Mouse (Mus musculus): Measurements from ENCODE around the gene Gm20388. TPM values are rescaled to one million over a fixed set of nuclear protein-coding genes. Genes with fewer than 3 reads are reported as not detected.
"Not testable (repeated sequence)": the region's sequence is repeated elsewhere in the genome, so short reads cannot be mapped to it uniquely, and the experiment has no call there.

Gm20388 gene
- polyA plus RNA-seq, 1 experiment from 2014 or later: 47.1 TPM

- H3K36me3 ChIP-seq (ENCODE audit: inconsistent target): no peaks in the 10 kb centered on the region
- 95% methylated on average over 8 of the region's 8 CpGs for WGBS (ENCODE audit: missing documents)
- H3K79me2 ChIP-seq (ENCODE audit: inconsistent target): no peaks in the 10 kb centered on the region
- H3K4me3 ChIP-seq (ENCODE audit: inconsistent target): no peak overlapping the region
- no peak overlapping the region for H3K27ac ChIP-seq
Observed at GRCm38 (mm10) chr8:124152771-124153170, 4242.1 kb downstream of the Gm20388 start.

DNA sequence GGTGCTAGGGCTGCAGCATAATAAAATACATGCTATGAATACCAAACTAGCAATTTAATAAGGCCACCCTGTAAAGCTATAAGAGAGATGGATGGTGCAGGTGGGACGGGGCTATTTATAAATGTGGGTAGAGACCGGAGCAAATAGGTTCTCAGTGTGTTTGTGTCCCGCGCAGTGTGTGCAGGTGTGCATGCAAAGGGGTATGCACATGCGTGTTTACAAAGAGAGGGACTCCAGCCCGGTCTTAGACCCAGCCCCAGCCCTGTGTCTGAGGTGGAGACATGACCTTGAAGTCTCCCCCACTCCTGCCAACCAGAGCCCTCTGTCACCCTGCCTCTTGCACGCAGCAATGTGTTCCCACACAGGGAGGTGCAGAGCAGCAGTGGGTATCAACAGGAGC is 4245.7 kb downstream of the Gm20388 start:
- Histone ChIP-seq H3K4me3 (ENCODE audit: inconsistent target) (no peak overlapping the region), H3K36me3 (ENCODE audit: inconsistent target) (no peaks in the 10 kb centered on the region), H3K27ac (no peak overlapping the region), H3K79me2 (ENCODE audit: inconsistent target) (no peaks in the 10 kb centered on the region)
- 92% methylated on average over 7 of the region's 7 CpGs for WGBS (ENCODE audit: missing documents)

DNA sequence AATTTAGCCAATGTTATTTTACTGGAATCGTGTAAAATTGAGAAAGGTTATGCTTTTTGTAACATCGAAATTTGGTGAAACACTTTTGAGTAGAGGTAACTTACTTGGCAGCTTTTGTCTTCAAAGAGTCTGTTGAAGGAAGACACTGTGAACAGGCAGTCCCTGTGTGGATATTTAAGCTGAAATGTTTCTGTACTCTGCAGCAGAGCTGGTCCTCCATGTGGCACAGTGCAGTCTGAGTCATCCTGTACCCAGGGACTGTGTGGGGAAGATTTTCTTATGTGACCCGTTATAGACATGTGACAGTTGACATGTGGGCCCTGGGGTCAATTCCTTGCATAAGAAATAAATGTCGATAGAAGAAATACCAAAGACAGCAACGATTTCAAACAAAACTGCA is 4251.0 kb downstream of the Gm20388 start:
- Histone ChIP-seq H3K79me2 (ENCODE audit: inconsistent target) (no peaks in the 10 kb centered on the region), H3K36me3 (ENCODE audit: inconsistent target) (no peaks in the 10 kb centered on the region), H3K27ac (no peak overlapping the region), H3K4me3 (ENCODE audit: inconsistent target) (no peak overlapping the region)
- WGBS (ENCODE audit: missing documents): 84% methylated on average over 5 of the region's 5 CpGs

GRCm38 (mm10) chr8:124163258-124163657 is 4252.6 kb downstream of the Gm20388 start:
- Histone ChIP-seq H3K36me3 (ENCODE audit: inconsistent target) (no peaks in the 10 kb centered on the region), H3K27ac (no peak overlapping the region), H3K4me3 (ENCODE audit: inconsistent target) (no peak overlapping the region), H3K79me2 (ENCODE audit: inconsistent target) (no peaks in the 10 kb centered on the region)
- WGBS (ENCODE audit: missing documents): 95% methylated on average over 5 of the region's 5 CpGs

GRCm38 (mm10) chr8:124169749-124170148 is 4259.1 kb downstream of the Gm20388 start:
- H3K4me3 ChIP-seq (ENCODE audit: inconsistent target): no peak overlapping the region
- 95% methylated on average over 7 of the region's 7 CpGs for WGBS (ENCODE audit: missing documents)

DNA sequence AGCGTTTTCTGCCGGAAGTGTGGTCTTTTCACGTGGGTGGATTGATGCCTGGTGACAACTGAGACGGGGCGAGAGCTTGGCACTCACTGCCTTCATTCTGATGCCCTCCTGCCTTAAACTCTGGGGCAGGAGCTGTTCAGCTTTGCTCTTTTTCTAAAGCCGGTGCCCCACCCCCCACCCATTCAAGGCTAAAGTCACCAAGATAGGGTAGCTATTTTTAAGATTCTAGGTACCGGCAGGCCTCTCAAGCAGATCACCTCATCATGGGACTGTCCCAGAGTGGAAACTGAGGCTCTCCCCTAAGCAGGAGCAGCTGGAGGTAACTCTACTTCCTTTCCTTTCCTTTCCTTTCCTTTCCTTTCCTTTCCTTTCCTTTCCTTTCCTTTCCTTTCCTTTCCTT is 4260.0 kb downstream of the Gm20388 start:
- Histone ChIP-seq H3K4me3 (ENCODE audit: inconsistent target) (no peak overlapping the region), H3K79me2 (ENCODE audit: inconsistent target) (no peaks in the 10 kb centered on the region), H3K27ac (no peak overlapping the region), H3K36me3 (ENCODE audit: inconsistent target) (no peaks in the 10 kb centered on the region)
- 83% methylated on average over 7 of the region's 7 CpGs for WGBS (ENCODE audit: missing documents)

More at GRCm38 (mm10) chr8:124169749-124170148, 4259.1 kb downstream of the Gm20388 start:
- H3K27ac ChIP-seq: no peak overlapping the region
- no peaks in the 10 kb centered on the region for H3K79me2 ChIP-seq (ENCODE audit: inconsistent target)
- no peaks in the 10 kb centered on the region for H3K36me3 ChIP-seq (ENCODE audit: inconsistent target)

DNA sequence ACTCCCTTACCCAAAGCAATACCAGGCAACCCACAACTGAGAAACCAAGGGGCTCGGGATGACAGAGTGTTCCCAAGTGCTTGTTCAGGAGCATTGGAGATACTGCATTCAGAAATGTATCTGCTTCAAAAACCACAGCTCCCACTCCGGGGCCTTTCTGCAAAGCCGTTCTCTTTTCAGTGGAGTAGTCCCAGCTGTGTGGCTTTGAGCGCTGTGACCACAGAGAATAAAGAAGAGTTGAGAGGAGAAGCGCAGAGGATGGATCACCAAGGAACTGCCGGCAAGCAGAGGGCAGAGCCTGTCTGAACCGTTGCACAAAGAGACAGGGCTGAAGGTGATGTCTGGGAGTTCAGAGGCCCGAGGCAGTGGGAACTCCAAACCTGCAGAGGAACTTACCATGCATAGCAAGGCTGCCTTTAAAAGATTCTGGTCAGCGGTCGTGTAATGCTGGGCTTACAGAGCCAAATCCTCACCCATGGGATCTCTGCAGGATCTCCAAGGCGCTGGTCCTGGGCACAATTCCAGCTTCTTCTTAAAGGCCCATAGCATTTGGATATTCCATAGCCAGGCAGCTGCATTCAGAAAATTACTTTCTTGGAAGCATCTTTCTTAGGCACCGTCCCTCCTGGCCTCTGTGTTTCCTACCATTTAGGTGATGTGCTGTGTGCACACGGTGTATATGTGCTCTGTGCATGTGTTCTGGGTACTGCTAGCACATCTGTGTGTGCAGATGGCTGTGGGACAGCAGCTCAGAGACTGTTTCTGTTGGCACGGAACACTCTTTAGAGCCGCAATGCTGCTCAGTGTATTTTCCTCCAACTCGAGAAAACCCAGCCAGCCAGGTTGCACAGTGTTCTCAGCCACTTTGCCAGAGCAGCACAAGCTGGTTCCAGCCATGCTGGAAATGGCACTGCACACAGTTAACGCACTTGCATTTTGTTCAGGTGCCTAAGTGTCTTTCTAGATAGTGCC is 4261.2 kb downstream of the Gm20388 start:
- WGBS (ENCODE audit: missing documents): 74% methylated on average over 17 of the region's 17 CpGs
- no peaks in the 10 kb centered on the region for H3K79me2 ChIP-seq (ENCODE audit: inconsistent target)
- no peaks in the 10 kb centered on the region for H3K36me3 ChIP-seq (ENCODE audit: inconsistent target)
- no peak overlapping the region for H3K4me3 ChIP-seq (ENCODE audit: inconsistent target)
- no peak overlapping the region for H3K27ac ChIP-seq

GRCm38 (mm10) chr8:124173688-124174087 is 4263.0 kb downstream of the Gm20388 start:
- H3K27ac ChIP-seq: no peak overlapping the region

GRCm38 (mm10) chr8:124176133-124176532 is 4265.5 kb downstream of the Gm20388 start:
- 92% methylated on average over 6 of the region's 6 CpGs for WGBS (ENCODE audit: missing documents)
- no peak overlapping the region for H3K4me3 ChIP-seq (ENCODE audit: inconsistent target)
- no peaks in the 10 kb centered on the region for H3K36me3 ChIP-seq (ENCODE audit: inconsistent target)
- no peak overlapping the region for H3K27ac ChIP-seq
- H3K79me2 ChIP-seq (ENCODE audit: inconsistent target): no peaks in the 10 kb centered on the region

More at GRCm38 (mm10) chr8:124173688-124174087, 4263.0 kb downstream of the Gm20388 start:
- no peaks in the 10 kb centered on the region for H3K79me2 ChIP-seq (ENCODE audit: inconsistent target)
- no peak overlapping the region for H3K4me3 ChIP-seq (ENCODE audit: inconsistent target)
- H3K36me3 ChIP-seq (ENCODE audit: inconsistent target): no peaks in the 10 kb centered on the region
- WGBS (ENCODE audit: missing documents): 85% methylated on average over 4 of the region's 4 CpGs

DNA sequence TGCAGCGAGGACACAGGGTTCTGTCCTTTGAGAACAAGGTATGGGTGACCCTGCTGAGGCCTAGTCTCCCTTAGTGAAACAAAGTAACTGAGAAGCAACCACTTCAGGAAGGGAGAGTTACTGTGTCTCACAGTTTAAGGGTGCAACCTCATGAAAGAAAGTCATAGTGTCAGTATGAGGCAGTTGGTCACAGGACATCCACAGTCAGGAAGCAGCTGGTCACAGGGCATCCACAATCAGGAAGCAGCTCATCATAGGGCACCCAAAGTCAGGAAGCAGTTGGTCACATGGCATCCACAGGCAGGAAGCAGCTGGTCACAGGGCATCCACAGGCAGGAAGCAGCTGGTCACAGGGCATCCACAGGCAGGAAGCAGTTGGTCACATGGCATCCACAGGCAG is 4266.5 kb downstream of the Gm20388 start:
- not testable (repeated sequence) for H3K27ac ChIP-seq; H3K4me3 ChIP-seq (ENCODE audit: inconsistent target); H3K36me3 ChIP-seq (ENCODE audit: inconsistent target); H3K79me2 ChIP-seq (ENCODE audit: inconsistent target)
- WGBS (ENCODE audit: missing documents): 100% methylated on average over 1 of the region's 1 CpGs

DNA sequence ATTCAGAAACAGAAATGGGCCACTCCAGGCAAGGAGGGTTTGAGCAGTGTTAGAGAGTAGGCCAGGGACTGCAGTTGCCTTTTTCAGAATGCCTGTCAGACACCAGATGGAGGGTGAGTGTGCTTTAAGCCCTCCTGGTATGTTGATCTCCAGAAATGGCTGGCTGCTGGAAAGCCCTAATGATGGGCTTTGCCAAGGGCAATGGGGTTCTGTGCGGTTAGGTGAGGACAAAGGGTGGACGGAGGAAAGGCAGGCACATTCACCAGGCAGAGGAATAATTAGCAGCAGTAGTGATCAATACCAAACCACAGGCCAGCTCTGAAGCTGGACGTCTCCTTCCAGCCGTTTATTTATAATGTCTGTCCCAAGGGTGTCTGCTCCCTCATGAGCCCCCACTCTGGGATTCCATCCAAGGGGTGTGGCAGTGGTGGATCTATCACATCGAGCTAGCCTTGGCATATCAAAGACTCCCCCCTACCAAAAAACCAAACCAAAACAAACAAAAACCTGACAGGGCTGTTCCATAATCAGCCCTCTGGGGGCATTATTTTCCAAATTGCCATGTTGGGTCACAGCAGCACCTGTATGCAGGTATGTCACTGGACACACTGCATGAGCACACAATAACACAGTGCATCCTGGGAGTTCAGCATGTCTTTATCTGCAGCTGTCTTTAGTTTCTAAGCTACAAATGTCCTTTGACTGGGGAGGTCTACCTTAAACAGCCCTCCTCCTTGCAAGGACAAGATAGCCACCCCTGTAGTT is 4270.2 kb downstream of the Gm20388 start:
- H3K36me3 ChIP-seq (ENCODE audit: inconsistent target): no peaks in the 10 kb centered on the region
- no peak overlapping the region for H3K4me3 ChIP-seq (ENCODE audit: inconsistent target)
- H3K79me2 ChIP-seq (ENCODE audit: inconsistent target): no peaks in the 10 kb centered on the region
- 95% methylated on average over 5 of the region's 5 CpGs for WGBS (ENCODE audit: missing documents)
- H3K27ac ChIP-seq: no peak overlapping the region

DNA sequence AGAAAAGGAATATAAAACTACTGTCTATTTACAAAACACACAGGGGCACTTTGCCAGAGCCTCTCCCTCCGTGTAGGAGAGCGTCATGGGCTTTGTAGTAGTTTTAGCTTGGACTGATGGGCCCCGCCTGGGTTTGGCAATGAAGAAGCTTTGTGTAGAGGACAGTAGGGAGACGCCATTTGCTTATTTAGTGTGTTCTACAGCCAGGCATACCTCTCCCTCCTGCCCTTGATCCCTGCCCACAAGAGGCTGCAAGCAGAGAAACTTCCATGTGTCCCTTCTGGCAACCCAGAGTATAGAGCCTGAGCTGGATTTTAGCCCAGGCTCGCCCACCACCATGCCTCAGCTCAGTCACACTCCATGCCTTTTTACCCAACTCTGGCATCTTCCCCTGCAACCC is 4271.1 kb downstream of the Gm20388 start:
- Histone ChIP-seq H3K27ac (no peak overlapping the region), H3K79me2 (ENCODE audit: inconsistent target) (no peaks in the 10 kb centered on the region), H3K4me3 (ENCODE audit: inconsistent target) (no peak overlapping the region), H3K36me3 (ENCODE audit: inconsistent target) (no peaks in the 10 kb centered on the region)
- WGBS (ENCODE audit: missing documents): 90% methylated on average over 5 of the region's 5 CpGs

DNA sequence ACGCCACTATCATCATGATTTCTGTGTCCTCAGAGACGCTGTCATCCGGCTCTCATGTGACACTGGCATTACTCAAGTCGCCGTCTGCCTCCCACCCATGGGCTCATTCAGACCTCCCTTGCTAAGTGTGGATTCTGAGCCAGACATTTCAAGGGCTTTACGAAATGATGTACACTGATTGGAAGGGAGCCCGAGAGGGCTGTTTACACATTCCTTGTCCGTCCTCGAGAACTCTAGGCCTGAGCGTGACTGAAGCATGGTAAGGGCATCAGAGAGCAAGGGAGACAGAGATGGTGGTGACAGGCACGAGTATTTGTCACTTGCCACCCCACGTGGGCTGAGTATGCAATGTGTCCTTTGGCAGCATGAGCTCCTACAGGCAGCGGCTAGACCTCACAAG is 4271.6 kb downstream of the Gm20388 start:
- 89% methylated on average over 13 of the region's 13 CpGs for WGBS (ENCODE audit: missing documents)
- H3K79me2 ChIP-seq (ENCODE audit: inconsistent target): no peaks in the 10 kb centered on the region
- no peak overlapping the region for H3K27ac ChIP-seq
- H3K4me3 ChIP-seq (ENCODE audit: inconsistent target): no peak overlapping the region
- no peaks in the 10 kb centered on the region for H3K36me3 ChIP-seq (ENCODE audit: inconsistent target)

DNA sequence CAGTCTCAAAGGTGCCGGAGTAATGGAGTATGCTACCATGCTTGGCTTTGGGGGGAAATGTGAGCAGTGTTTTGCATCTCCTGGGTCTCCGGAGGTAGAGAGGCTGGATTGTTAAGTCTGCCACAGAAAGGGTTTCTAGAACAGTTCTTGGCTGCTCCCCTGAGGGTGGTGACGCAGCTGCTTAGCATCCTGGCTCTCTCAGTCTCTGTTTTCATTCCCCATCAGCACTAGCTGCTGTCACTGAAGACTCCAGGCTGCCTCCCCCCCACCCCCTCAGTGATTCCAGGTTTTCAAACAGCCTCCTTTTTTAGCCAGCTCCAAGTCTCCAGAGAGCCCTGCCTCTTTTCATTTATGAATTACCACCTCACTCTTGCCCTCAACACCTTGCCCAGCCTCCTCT is 4273.4 kb downstream of the Gm20388 start:
- H3K27ac ChIP-seq: no peak overlapping the region
- no peaks in the 10 kb centered on the region for H3K36me3 ChIP-seq (ENCODE audit: inconsistent target)
- 98% methylated on average over 3 of the region's 3 CpGs for WGBS (ENCODE audit: missing documents)
- H3K79me2 ChIP-seq (ENCODE audit: inconsistent target): no peaks in the 10 kb centered on the region
- H3K4me3 ChIP-seq (ENCODE audit: inconsistent target): no peak overlapping the region

DNA sequence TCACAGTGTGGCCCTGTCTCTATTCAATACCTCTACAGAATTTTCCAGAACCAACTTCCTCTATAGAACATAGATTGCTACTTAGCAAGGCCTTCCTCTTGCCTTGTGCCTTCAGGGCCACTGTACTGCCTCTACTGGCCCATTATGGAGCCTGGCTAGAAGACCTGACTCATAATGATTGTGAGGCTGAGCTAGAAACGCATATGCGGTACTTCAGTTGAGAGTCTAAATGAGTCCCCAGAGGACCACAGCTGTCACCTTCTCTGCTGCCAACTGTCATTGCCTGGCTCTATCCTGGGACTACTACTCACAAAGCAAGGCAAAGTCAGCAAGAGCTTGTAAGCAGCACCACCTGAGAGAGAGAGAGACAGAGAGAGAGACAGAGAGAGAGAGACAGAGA is 4273.9 kb downstream of the Gm20388 start:
- H3K79me2 ChIP-seq (ENCODE audit: inconsistent target): no peaks in the 10 kb centered on the region
- no peak overlapping the region for H3K27ac ChIP-seq
- WGBS (ENCODE audit: missing documents): 96% methylated on average over 2 of the region's 2 CpGs
- H3K4me3 ChIP-seq (ENCODE audit: inconsistent target): no peak overlapping the region
- H3K36me3 ChIP-seq (ENCODE audit: inconsistent target): no peaks in the 10 kb centered on the region

All from macrophage (primary cell).